Mouse (Mus musculus) stomach, embryonic 16.5 days (tissue): Measurements from ENCODE around the gene Cd40lg. TPM values are rescaled to one million over a fixed set of nuclear protein-coding genes. Genes with fewer than 3 reads are reported as not detected.

Experiments
- ATAC-seq: fragments of 200-750 bp; cut with Nextera tagmentation; 2 replicates; pipeline ENCODE4 v1.8.0; 2017; ENCODE audit warnings: moderate number of reproducible peaks, moderate TSS enrichment; ENCODE audit not compliant: insufficient read depth, low FRiP score
- H3K27ac ChIP-seq: fragments of 300-500 bp; sonication (generic); 2 replicates; pipeline ENCODE4 v1.5.1; 2014; ENCODE audit warnings: low read length
- H3K27me3 ChIP-seq: fragments of 300-500 bp; sonication (generic); 2 replicates; pipeline ENCODE4 v1.6.1; 2014; ENCODE audit warnings: low read length, control low read depth, mixed read lengths; ENCODE audit not compliant: control insufficient read depth, insufficient read depth
- H3K36me3 ChIP-seq: fragments of 300-500 bp; sonication (generic); 2 replicates; pipeline ENCODE4 v1.6.1; 2014; ENCODE audit warnings: low read length; ENCODE audit not compliant: control insufficient read depth, insufficient read depth
- H3K4me1 ChIP-seq: fragments of 300-500 bp; sonication (generic); 2 replicates; pipeline ENCODE4 v1.6.1; 2014; ENCODE audit warnings: low read length, control low read depth, mixed read lengths; ENCODE audit not compliant: control insufficient read depth, insufficient read depth
- H3K4me2 ChIP-seq: fragments of 300-500 bp; sonication (generic); 2 replicates; pipeline ENCODE4 v1.6.1; 2014; ENCODE audit warnings: low read depth, low read length, mixed read lengths
- H3K4me3 ChIP-seq: fragments of 300-500 bp; sonication (generic); replicated peaks from 2 replicates; pipeline ENCODE4 v1.5.1; 2014; ENCODE audit warnings: mild to moderate bottlenecking, low read length
- H3K9ac ChIP-seq: fragments of 300-500 bp; sonication (generic); 2 replicates; pipeline ENCODE4 v1.6.1; 2014; ENCODE audit warnings: low read length
- H3K9me3 ChIP-seq: fragments of 300-500 bp; sonication (generic); replicated peaks from 2 replicates; pipeline ENCODE4 v1.6.1; 2016; ENCODE audit warnings: low read length, control low read depth; ENCODE audit not compliant: control insufficient read depth
- WGBS: fragments of 180-500 bp; shearing (Covaris S2); extraction: QIAGEN DNeasy Blood & Tissue Kit; methylation state at CpG from one replicate; pipeline ENCODE4 v1.1.7; 2014; 5-methylcytosine and 5-hydroxymethylcytosine counted together
- polyA plus RNA-seq: library from polyadenylated mRNA; unstranded; fragments of >200 nt; fragmentation: Nextera tagmentation; extraction: Ambion mirVana; gene quantifications from 2 replicates; pipeline ENCODE4 v1.2.1, GENCODE M21; 2015

Gene Cd40lg
- polyA plus RNA-seq, 1 experiment from 2014 or later, result not detected

- WGBS, result 66% methylated on average over 4 of the region's 4 CpGs
- no peak overlapping the region for H3K4me2 ChIP-seq
- no peaks in the 10 kb centered on the region for H3K36me3 ChIP-seq
- H3K9me3 ChIP-seq, result no peaks in the 10 kb centered on the region
- no peaks in the 10 kb centered on the region for H3K4me1 ChIP-seq
- no peak overlapping the region for H3K27ac ChIP-seq
- H3K4me3 ChIP-seq, result no peak overlapping the region
- no peak for ATAC-seq
- no peaks in the 10 kb centered on the region for H3K27me3 ChIP-seq
- H3K9ac ChIP-seq, result no peak overlapping the region
These were observed 24.0 kb downstream of the Cd40lg start for GRCm38 (mm10) chrX:57235982-57236381.

DNA sequence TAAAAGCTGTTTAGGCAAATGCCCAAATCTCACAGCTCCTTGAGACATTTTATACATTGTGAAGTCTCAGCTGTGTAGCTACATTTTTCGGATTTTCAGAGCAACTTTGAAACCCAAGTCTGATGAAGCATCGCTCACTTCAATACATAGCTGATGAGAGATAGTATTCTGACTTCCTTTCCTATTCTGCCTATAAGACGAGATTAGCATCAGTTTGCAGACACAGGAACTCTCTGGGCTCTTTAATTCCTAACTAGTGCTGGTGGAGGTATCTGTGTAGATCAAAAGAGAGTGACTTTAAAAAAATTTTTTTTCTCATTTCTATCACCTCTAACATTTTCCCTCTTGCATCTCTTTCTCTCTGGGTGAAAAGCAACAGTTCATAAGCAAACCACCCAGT lies 26.6 kb downstream of the Cd40lg start:
- no peaks in the 10 kb centered on the region for H3K36me3 ChIP-seq
- no peak overlapping the region for H3K27ac ChIP-seq
- 68% methylated on average over 3 of the region's 3 CpGs for WGBS
- H3K4me3 ChIP-seq, result no peak overlapping the region
- H3K4me2 ChIP-seq, result no peak overlapping the region
- no peaks in the 10 kb centered on the region for H3K27me3 ChIP-seq
- H3K9ac ChIP-seq, result no peak overlapping the region
- H3K4me1 ChIP-seq, result no peaks in the 10 kb centered on the region
- ATAC-seq, result no peak
- H3K9me3 ChIP-seq, result no peaks in the 10 kb centered on the region

DNA sequence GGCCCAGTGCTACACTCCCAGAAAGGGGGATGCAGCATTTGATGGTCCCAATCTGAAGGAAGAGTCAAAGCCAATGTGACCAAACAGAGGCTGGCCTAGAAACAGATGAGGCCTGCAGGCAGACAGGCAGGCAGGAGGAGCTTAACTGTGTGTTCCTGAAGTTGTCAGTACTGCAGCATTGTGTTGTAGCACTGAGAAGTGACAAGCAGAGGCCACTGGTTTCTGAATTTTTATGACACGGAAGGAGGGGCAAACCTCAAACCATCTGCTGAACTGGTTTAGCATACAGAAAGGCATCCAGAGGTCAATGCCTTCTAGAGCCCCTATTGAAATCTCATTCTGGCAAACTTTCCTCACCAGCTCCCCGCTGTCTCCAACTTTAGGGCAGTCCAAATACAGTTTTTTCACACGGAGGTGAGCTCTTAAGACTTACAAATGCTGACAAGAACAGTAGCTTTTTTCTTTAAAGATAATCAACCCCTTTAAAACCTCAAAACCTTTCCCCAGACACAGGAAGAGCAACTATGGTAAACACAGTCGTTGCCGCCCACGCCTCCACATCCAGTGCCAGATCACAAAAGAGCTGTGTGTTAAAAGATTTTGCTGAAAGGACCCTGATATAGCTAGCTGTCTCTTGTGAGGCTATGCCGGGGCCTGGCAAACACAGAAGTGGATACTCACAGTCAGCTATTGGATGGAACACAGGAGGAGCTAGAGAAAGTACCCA lies 41.5 kb downstream of the Cd40lg start:
- Histone ChIP-seq H3K9ac (no peak overlapping the region), H3K4me1 (no peaks in the 10 kb centered on the region), H3K4me2 (no peak overlapping the region), H3K27ac (no peak overlapping the region), H3K36me3 (no peaks in the 10 kb centered on the region), H3K4me3 (no peak overlapping the region), H3K9me3 (no peaks in the 10 kb centered on the region), H3K27me3 (no peaks in the 10 kb centered on the region)
- WGBS, result 52% methylated on average over 7 of the region's 7 CpGs
- ATAC-seq, result no peak

DNA sequence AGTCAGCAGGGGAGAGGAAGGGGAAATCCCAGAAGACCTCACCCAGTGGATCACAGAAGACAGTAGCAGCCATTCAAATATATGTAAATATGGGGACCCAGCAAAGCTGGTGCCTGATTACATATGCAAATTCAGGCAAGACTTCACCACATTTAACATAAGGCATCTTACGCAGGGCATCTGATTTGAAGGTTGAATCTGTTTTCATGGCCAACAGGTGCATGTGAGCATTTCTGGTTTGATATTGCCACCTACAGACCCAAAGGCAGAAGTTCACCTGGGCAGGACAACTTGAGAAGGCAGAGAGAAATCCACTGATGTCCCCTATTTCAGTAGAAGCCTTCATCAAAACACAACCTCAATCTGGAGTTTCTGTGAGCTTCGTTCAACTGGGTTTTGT lies 48.8 kb downstream of the Cd40lg start:
- Histone ChIP-seq H3K4me1 (no peaks in the 10 kb centered on the region), H3K4me3 (no peak overlapping the region), H3K9ac (no peak overlapping the region), H3K4me2 (no peak overlapping the region), H3K9me3 (no peaks in the 10 kb centered on the region), H3K27ac (no peak overlapping the region), H3K36me3 (no peaks in the 10 kb centered on the region), H3K27me3 (no peaks in the 10 kb centered on the region)
- ATAC-seq, result no peak
- WGBS, result 57% methylated on average over 2 of the region's 2 CpGs

DNA sequence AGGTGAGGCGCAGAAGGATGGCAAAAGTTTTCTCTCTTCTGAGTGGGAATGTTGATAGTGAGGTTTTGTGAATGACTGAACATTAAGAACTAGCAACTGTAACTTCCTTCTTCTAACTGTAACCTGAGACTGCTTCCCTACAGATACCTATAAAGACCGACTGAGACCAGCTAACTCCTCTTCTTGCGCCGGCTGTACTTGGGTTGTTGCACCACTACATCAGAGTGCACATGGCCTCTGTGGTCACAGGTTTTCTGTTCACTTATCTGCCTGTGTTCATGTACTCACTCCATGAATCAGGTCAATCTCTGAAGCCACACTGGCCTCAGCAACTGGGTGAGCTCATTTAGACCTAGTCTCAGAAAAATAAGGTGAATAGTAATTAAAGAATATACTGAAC lies 51.6 kb downstream of the Cd40lg start:
- H3K4me2 ChIP-seq, result no peak overlapping the region
- H3K9me3 ChIP-seq, result no peaks in the 10 kb centered on the region
- 71% methylated on average over 4 of the region's 4 CpGs for WGBS
- ATAC-seq, result no peak
- no peak overlapping the region for H3K9ac ChIP-seq
- no peak overlapping the region for H3K27ac ChIP-seq
- H3K4me1 ChIP-seq, result no peaks in the 10 kb centered on the region
- H3K36me3 ChIP-seq, result no peaks in the 10 kb centered on the region
- no peaks in the 10 kb centered on the region for H3K27me3 ChIP-seq
- no peak overlapping the region for H3K4me3 ChIP-seq

Other genes starting within 250 kb of the Cd40lg start
- not detected in 2 replicates for gene Brs3, start 169.1 kb upstream of the Cd40lg start, polyA plus RNA-seq
- 47.6 and 53.7 TPM in 2 replicates for gene Htatsf1, start 158.6 kb upstream of the Cd40lg start, polyA plus RNA-seq
- 0.08 TPM in 1 of 2 replicates, not detected in the other for gene Vgll1, start 124.0 kb upstream of the Cd40lg start, polyA plus RNA-seq
- gene Arhgef6, start 126.6 kb downstream of the Cd40lg start, polyA plus RNA-seq, result 6.8 and 7.9 TPM in 2 replicates
- 83.8 and 90.4 TPM in 2 replicates for gene Rbmx, start 180.9 kb downstream of the Cd40lg start, polyA plus RNA-seq
- not detected in 2 replicates for gene Gm364, start 197.0 kb downstream of the Cd40lg start, polyA plus RNA-seq